Mouse (Mus musculus) embryonic facial prominence, embryonic 14.5 days (tissue): ENCODE measurements at regions not wholly inside any gene's neighbourhood (a gene's known extent, or its start where the extent isn't known, plus 50 kb on each side); places are given as distances from the start of the nearest gene placed in this dataset.

ENCODE experiments used
- ATAC-seq: fragments of 200-750 bp; cut with Nextera tagmentation; 2 replicates; pipeline ENCODE4 v1.8.0; 2017; ENCODE audit warnings: low read depth, moderate number of reproducible peaks, moderate TSS enrichment
- DNase-seq: peaks from one replicate; pipeline ENCODE4 v3.0.0-alpha.2; 2015; ENCODE audit warnings: low spot score
- H3K27ac ChIP-seq: fragments of 300-500 bp; sonication (generic); replicated peaks from 2 replicates; pipeline ENCODE4 v1.5.1; 2014; ENCODE audit warnings: low read depth, mild to moderate bottlenecking, low read length, moderate library complexity
- H3K27me3 ChIP-seq: fragments of 300-500 bp; sonication (generic); replicated peaks from 2 replicates; pipeline ENCODE4 v1.6.1; 2014; ENCODE audit warnings: low read length; ENCODE audit not compliant: control insufficient read depth, insufficient read depth
- H3K36me3 ChIP-seq: fragments of 300-500 bp; sonication (generic); 2 replicates; pipeline ENCODE4 v1.6.1; 2014; ENCODE audit warnings: low read length, mixed read lengths; ENCODE audit not compliant: control insufficient read depth, insufficient read depth
- H3K4me1 ChIP-seq: fragments of 300-500 bp; sonication (generic); 2 replicates; pipeline ENCODE4 v1.6.1; 2014; ENCODE audit warnings: antibody characterized with exemption, low read length; ENCODE audit not compliant: control insufficient read depth, insufficient read depth
- H3K4me2 ChIP-seq: fragments of 300-500 bp; sonication (generic); 2 replicates; pipeline ENCODE4 v1.6.1; 2014; ENCODE audit warnings: low read depth, mild to moderate bottlenecking, low read length, moderate library complexity, mixed read lengths
- H3K4me3 ChIP-seq: fragments of 300-500 bp; sonication (generic); 2 replicates; pipeline ENCODE4 v1.5.1; 2014; ENCODE audit warnings: low read depth, mild to moderate bottlenecking, low read length
- H3K9ac ChIP-seq: fragments of 300-500 bp; sonication (generic); 2 replicates; pipeline ENCODE4 v1.6.1; 2014; ENCODE audit warnings: low read depth, mild to moderate bottlenecking, low read length, moderate library complexity, mixed read lengths
- H3K9me3 ChIP-seq: fragments of 300-500 bp; sonication (generic); 2 replicates; pipeline ENCODE4 v1.6.1; 2016; ENCODE audit warnings: low read length; ENCODE audit not compliant: control insufficient read depth
- WGBS: fragments of 180-500 bp; shearing (Covaris S2); extraction: QIAGEN DNeasy Blood & Tissue Kit; methylation state at CpG from one replicate; pipeline ENCODE4 v1.1.7; 2014; 5-methylcytosine and 5-hydroxymethylcytosine counted together

DNA sequence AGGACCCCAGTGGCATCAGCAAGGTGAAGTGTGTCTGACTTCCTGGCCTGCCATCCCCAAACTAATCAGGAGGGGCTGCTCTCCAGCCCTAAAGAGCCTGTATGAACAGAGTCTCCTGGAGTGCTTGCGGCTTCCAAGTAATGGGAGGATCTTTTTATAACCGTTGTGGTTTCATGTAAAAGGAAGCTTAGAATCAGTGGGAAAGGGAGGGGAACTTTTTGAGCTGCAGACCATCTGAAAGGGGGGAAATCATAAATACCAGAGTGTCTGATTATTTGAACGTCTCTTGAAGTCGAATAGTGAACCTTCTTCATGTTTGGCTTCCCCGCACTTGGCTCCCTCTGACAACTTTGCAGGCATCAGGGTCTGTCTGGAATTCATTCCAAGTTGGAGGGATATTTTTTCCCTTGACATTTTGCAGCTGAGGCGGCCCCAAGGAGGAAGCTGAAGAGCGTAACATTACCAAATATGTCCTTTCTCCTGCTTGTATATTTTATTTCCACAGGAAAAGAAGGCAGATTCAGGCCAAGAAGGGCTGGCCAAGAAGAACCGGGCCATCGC, 147.2 kb upstream of the Ccn2 start:
- ATAC-seq: peak; percentile 76
- H3K27me3 ChIP-seq: no peaks in the 10 kb centered on the region
- 0 out of 2 replicates have a peak overlapping the region, but pooled peaks have one; percentile 4 for H3K4me2 ChIP-seq
- H3K36me3 ChIP-seq: no peaks in the 10 kb centered on the region
- peak overlapping the region; percentile 79 for H3K27ac ChIP-seq
- no peak overlapping the region for H3K9ac ChIP-seq
- WGBS: 43% methylated on average over 9 of the region's 9 CpGs
- no peak overlapping the region for H3K4me3 ChIP-seq
- peaks cover 23% of the 10 kb centered on the region for H3K4me1 ChIP-seq
- DNase-seq: peak; percentile 89
- 0 out of 2 replicates have a peak, but pooled peaks cover 11% of the 10 kb centered on the region for H3K9me3 ChIP-seq

DNA sequence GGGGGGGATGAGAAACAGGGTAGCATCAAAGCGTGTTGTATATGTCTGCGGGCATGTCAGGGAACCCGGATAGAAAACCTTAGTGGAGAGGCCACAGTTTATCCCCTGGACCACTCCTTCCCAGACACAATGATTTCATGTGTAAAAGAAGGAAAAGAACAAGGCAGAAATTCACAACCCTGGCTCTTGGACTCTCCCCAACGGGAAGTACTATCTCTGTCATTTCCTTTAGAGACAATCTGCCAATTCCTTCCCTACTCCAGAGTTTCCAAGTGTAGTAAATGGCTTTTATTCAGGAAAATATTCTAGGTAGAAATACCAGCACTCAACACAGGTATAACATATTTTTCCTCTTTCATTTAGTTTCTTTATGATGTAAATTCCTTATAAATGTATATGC, 141.7 kb upstream of the Ccn2 start:
- Histone ChIP-seq H3K27ac (no peak overlapping the region), H3K27me3 (no peaks in the 10 kb centered on the region), H3K9me3 (0 out of 2 replicates have a peak, but pooled peaks cover 11% of the 10 kb centered on the region), H3K4me1 (peaks cover 6% of the 10 kb centered on the region; the same call in 1 of the 2 replicates), H3K9ac (no peak overlapping the region), H3K4me3 (no peak overlapping the region), H3K36me3 (no peaks in the 10 kb centered on the region), H3K4me2 (no peak overlapping the region)
- no peak for DNase-seq
- no peak for ATAC-seq
- WGBS: 83% methylated on average over 4 of the region's 4 CpGs

DNA sequence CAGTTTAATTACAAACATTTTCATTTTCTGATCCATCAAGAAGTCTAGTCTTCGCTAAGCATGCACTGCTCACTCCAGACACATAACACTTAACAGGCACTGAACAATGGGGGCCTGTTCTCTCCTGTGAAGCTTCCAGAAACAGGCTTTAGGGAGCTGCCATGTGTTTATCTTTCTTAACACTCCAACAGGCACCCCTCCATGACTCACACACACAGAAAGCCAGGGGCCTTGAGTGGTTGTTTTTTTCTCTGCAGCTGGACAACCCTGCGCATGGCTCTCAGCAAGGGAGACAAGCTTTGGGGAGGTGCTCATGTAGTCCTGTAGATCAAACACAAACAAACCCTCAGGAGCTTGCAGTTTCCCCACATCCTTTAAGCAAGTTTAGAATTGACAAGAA, 136.6 kb upstream of the Ccn2 start:
- H3K9ac ChIP-seq: no peak overlapping the region
- H3K4me2 ChIP-seq: no peak overlapping the region
- no peaks in the 10 kb centered on the region for H3K9me3 ChIP-seq
- ATAC-seq (peak; percentile 63; the same call in 1 of the 2 replicates), DNase-seq (peak; percentile 62)
- H3K4me3 ChIP-seq: no peak overlapping the region
- H3K36me3 ChIP-seq: no peaks in the 10 kb centered on the region
- H3K4me1 ChIP-seq: no peaks in the 10 kb centered on the region
- H3K27ac ChIP-seq: peak overlapping the region; percentile 48
- H3K27me3 ChIP-seq: no peaks in the 10 kb centered on the region
- whole genome bisulfite sequencing: 58% methylated on average over 2 of the region's 2 CpGs

DNA sequence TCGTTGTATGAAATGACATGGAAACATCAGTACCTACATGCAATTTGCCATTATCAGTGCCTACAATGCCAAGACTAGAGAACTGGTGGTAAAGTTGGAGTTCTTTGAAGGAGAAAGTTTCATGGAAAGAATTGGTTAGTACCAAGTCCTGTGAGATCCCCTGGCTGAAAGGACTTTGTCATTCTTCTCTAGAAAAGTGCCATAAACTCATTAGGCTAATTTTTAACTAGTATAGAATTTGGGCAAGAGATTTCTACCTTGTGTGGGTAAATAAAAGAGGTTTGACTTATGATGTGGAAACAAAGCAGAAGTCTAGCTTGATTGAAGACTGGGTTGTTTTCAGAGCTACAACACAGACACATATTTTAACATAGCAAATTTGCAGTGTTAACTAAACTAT, 131.4 kb upstream of the Ccn2 start:
- no peak overlapping the region for H3K4me3 ChIP-seq
- H3K27ac ChIP-seq: no peak overlapping the region
- 95% methylated on average over 1 of the region's 1 CpGs for WGBS
- no peaks in the 10 kb centered on the region for H3K4me1 ChIP-seq
- H3K27me3 ChIP-seq: no peaks in the 10 kb centered on the region
- H3K9me3 ChIP-seq: no peaks in the 10 kb centered on the region
- no peak for ATAC-seq
- DNase-seq: no peak
- no peak overlapping the region for H3K9ac ChIP-seq
- H3K36me3 ChIP-seq: no peaks in the 10 kb centered on the region
- H3K4me2 ChIP-seq: no peak overlapping the region

DNA sequence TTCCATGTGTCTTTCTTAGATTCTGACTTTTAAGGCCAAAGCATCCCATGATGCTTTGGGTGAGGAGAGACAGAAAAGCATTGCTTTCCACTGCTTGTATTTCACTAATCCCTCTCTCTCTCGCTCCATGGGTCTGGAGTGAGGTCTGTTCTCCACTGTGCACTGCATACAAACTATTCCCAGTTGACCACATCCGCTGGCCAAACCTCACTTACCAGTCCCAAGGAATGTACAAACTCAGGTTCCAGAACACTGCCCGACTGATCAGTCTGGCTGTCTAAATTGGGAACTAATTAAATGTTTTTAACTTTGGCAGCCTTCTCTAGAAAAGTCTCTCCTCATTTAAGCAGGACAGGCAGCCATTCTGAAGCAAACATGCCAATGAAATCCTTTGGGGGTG, 130.9 kb upstream of the Ccn2 start:
- ATAC-seq (no peak), DNase-seq (no peak)
- Histone ChIP-seq H3K27me3 (no peaks in the 10 kb centered on the region), H3K4me3 (no peak overlapping the region), H3K4me1 (no peaks in the 10 kb centered on the region), H3K27ac (no peak overlapping the region), H3K36me3 (no peaks in the 10 kb centered on the region), H3K9ac (no peak overlapping the region), H3K9me3 (no peaks in the 10 kb centered on the region), H3K4me2 (no peak overlapping the region)
- WGBS: 62% methylated on average over 3 of the region's 3 CpGs

DNA sequence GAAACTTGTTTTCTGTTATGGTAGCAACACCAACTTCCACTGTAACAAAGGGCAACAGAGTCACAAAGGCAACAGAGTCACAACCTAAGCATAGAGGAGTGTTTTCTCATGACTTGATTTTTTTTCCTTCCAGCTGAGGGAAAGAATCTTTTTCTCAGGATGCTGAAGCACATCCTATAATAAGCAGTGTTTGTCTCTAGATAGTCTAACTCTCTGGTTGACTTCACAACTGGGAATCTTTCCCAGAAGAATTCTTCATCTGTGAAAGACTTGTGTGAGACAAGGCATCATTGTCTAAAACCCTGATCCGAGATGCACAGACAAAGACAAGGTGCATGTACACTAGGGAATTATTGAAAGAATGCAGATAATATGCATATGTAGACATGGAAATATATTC, 125.5 kb upstream of the Ccn2 start:
- no peak for DNase-seq
- no peaks in the 10 kb centered on the region for H3K4me1 ChIP-seq
- no peak overlapping the region for H3K4me3 ChIP-seq
- WGBS: 75% methylated on average over 1 of the region's 1 CpGs
- H3K27me3 ChIP-seq: no peaks in the 10 kb centered on the region
- ATAC-seq: no peak
- no peak overlapping the region for H3K9ac ChIP-seq
- no peak overlapping the region for H3K27ac ChIP-seq
- no peaks in the 10 kb centered on the region for H3K36me3 ChIP-seq
- H3K4me2 ChIP-seq: no peak overlapping the region
- no peaks in the 10 kb centered on the region for H3K9me3 ChIP-seq

DNA sequence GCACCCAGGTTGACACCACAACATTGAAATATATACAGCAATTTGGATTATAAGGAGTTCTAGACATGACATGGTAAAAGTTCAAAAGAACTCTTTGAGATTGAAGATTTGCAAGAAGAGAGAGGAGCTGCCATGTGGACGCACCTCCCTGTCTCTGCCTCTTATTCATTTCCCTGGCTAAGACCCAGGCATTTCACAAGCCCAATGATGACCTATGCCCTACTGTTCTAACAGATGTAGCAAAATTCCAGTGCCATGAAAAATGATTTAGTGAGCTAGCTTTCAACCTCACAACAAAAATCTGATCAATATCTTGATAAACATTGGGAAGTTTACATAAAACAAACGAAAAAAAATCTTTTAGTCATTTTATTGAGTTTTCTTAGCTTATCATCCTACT, 123.7 kb upstream of the Ccn2 start:
- no peak for DNase-seq
- WGBS: 75% methylated on average over 2 of the region's 2 CpGs
- no peak for ATAC-seq
- no peak overlapping the region for H3K9ac ChIP-seq
- no peaks in the 10 kb centered on the region for H3K36me3 ChIP-seq
- H3K4me1 ChIP-seq: no peaks in the 10 kb centered on the region; the same call in 1 of the 2 replicates
- no peaks in the 10 kb centered on the region for H3K9me3 ChIP-seq
- no peak overlapping the region for H3K27ac ChIP-seq
- no peaks in the 10 kb centered on the region for H3K27me3 ChIP-seq
- H3K4me3 ChIP-seq: no peak overlapping the region
- no peak overlapping the region for H3K4me2 ChIP-seq

DNA sequence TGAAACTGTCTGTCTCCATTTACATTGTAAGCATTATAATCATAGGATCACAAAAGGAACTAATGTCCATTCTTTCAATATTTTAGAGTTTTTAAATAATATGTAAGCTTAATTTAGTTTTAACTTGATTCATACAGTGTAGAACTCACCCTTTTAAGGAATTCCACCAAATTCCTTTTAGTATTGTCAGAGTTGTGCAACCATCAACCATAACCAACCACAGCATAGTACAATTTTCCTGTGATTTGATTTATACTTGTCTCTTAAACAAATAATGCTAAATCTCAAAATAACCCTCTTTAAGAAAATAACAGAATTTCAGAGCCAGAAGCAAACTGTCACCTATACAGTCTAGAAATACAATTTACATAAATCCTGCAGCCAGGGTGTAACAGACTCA, 119.0 kb upstream of the Ccn2 start:
- Histone ChIP-seq H3K4me2 (no peak overlapping the region), H3K27ac (peak overlapping the region; percentile 28; the same call in 1 of the 2 replicates), H3K4me1 (peaks cover 3% of the 10 kb centered on the region; the same call in 1 of the 2 replicates), H3K9me3 (no peaks in the 10 kb centered on the region), H3K9ac (no peak overlapping the region), H3K27me3 (no peaks in the 10 kb centered on the region), H3K4me3 (no peak overlapping the region), H3K36me3 (no peaks in the 10 kb centered on the region)
- DNase-seq (no peak), ATAC-seq (no peak)

DNA sequence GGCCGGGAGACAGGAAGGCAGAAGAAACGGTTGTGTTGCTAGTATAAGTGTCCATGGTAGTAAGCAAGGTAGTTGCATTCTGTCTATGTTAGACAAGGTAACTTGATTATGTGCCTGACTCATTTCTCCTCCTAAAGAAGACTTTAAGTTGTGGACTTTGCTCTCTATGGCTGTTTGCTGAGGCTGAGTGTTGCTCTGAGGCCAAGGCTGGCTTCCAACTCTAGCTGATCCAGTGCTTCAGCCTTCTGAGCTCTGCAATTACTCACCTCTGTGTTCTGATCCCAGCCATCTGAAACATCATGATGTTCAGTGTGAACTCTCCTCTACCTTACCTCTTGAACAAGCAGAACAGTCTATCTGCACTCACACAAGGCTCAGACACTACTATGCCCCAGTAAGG, 116.7 kb upstream of the Ccn2 start:
- H3K27me3 ChIP-seq: no peaks in the 10 kb centered on the region
- no peak overlapping the region for H3K9ac ChIP-seq
- no peaks in the 10 kb centered on the region for H3K36me3 ChIP-seq
- DNase-seq: no peak
- 91% methylated on average over 2 of the region's 2 CpGs for WGBS
- H3K9me3 ChIP-seq: no peaks in the 10 kb centered on the region
- no peak overlapping the region for H3K4me3 ChIP-seq
- peaks cover 11% of the 10 kb centered on the region for H3K4me1 ChIP-seq
- ATAC-seq: no peak
- no peak overlapping the region for H3K27ac ChIP-seq
- no peak overlapping the region for H3K4me2 ChIP-seq
